In the genomic region with DNA sequence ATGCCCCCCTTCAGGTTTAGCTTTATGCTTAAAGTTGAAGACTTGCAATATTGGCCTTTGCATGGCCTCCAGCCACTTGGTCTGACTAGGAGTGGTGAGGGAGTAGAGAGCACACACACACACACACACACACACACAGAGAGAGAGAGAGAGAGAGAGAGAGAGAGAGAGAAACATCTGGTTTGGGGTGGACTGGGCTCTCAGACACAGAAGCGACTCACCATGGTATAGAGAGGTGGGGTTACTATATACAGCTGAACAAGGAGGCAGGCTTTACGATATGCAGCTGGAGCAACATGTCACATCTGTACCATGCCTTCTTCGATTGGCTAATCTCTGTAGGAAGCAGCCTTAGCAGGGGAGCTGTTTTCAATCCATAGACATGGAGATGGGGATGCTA, we compare ENCODE assay signal across 11 mouse cellular contexts. TPM values are rescaled to one million over a fixed set of nuclear protein-coding genes. Genes with fewer than 3 reads are reported as not detected.
DNase-seq lines count a peak whose midpoint lies in the region; ATAC-seq and TF ChIP-seq lines count a peak whose summit lies in the region.
"Had no signal": no experiment of that assay in that cellular context is flagged by ENCODE, and none has a peak within 500 bp of the region (broad histone marks: within the 10 kb centered on the region; RNA-seq: fewer than 3 reads in every experiment).

No protein-coding gene starts in this region.

- H3K4me1 ChIP-seq in heart, embryonic 12.5 days (replicated peaks): peaks cover 13% of the 10 kb centered on the region
- H3K4me1 ChIP-seq in midbrain, embryonic 11.5 days (ENCODE audit: control insufficient read depth, insufficient read depth, low read length): peaks cover 6% of the 10 kb centered on the region
- H3K4me1 ChIP-seq in midbrain, postnatal 0 days (ENCODE audit: insufficient read depth, low read length): 0 out of 2 replicates have a peak, but pooled peaks cover 3% of the 10 kb centered on the region
- peaks cover 26% of the 10 kb centered on the region for H3K4me1 ChIP-seq in embryonic facial prominence, embryonic 10.5 days

- DNase-seq in heart, adult 8-10 months (ENCODE audit: low spot score): no peak
- peak; percentile 88 for DNase-seq in midbrain, embryonic 11.5 days (ENCODE audit: low spot score, missing footprints)
- DNase-seq in midbrain, postnatal 0 days (ENCODE audit: low spot score): no peak
- DNase-seq in embryonic facial prominence, embryonic 10.5 days (ENCODE audit: low spot score): no peak
- DNase-seq in urinary bladder, postnatal 4 days (ENCODE audit: low spot score in 2 of 2): no peak
- no peak for DNase-seq in spleen, postnatal 36 days (ENCODE audit: low spot score in 2 of 2)

- peaks cover 18% of the 10 kb centered on the region; the same call in 1 of the 2 replicates for H3K27me3 ChIP-seq in heart, embryonic 12.5 days (replicated peaks)
- H3K27me3 ChIP-seq in midbrain, embryonic 11.5 days (ENCODE audit: control insufficient read depth, insufficient read depth, low read length): peaks cover 12% of the 10 kb centered on the region
- peaks cover 9% of the 10 kb centered on the region; the same call in 1 of the 2 replicates for H3K27me3 ChIP-seq in midbrain, postnatal 0 days (ENCODE audit: insufficient read depth, low read length)
- peaks cover 51% of the 10 kb centered on the region for H3K27me3 ChIP-seq in embryonic facial prominence, embryonic 10.5 days (replicated peaks; ENCODE audit: low read depth, poor library complexity, severe bottlenecking)
- H3K27me3 ChIP-seq: Patski had no signal

- no peak overlapping the region for H3K9ac ChIP-seq in heart, embryonic 12.5 days
- H3K9ac ChIP-seq in midbrain, embryonic 11.5 days (ENCODE audit: low read length): no peak overlapping the region
- no peak overlapping the region for H3K9ac ChIP-seq in midbrain, postnatal 0 days (replicated peaks; ENCODE audit: low read length, poor library complexity, severe bottlenecking)
- H3K9ac ChIP-seq: neural tube, embryonic 12.5 days had no signal

- TF ChIP-seq CTCF in midbrain, postnatal 0 days (IDR thresholded peaks at IDR 0.05): no peak

- peak overlapping the region; percentile 95 for H3K4me2 ChIP-seq in heart, embryonic 12.5 days
- H3K4me2 ChIP-seq in midbrain, embryonic 11.5 days: no peak overlapping the region
- H3K4me2 ChIP-seq in midbrain, postnatal 0 days (ENCODE audit: low read depth, low read length, poor library complexity, severe bottlenecking): no peak overlapping the region

- no peak for ATAC-seq in heart, embryonic 12.5 days (ENCODE audit: insufficient number of reproducible peaks, low FRiP score)
- ATAC-seq in midbrain, embryonic 11.5 days (ENCODE audit: low FRiP score): no peak
- ATAC-seq in midbrain, postnatal 0 days (ENCODE audit: low FRiP score): no peak
- 0 out of 2 replicates have a peak, but pooled peaks have one; percentile 8 for ATAC-seq in megakaryocyte progenitor cell, adult 5-6 weeks (replicated peaks; ENCODE audit: poor library complexity)

- H3K36me3 ChIP-seq in heart, embryonic 12.5 days: peaks cover 10% of the 10 kb centered on the region; the same call in 1 of the 2 replicates
- H3K36me3 ChIP-seq in midbrain, embryonic 11.5 days (ENCODE audit: control insufficient read depth, insufficient read depth, low read length): no peaks in the 10 kb centered on the region
- peaks cover 4% of the 10 kb centered on the region for H3K36me3 ChIP-seq in midbrain, postnatal 0 days (ENCODE audit: insufficient read depth, low read length)
- peaks cover 5% of the 10 kb centered on the region; the same call in 1 of the 2 replicates for H3K36me3 ChIP-seq in embryonic facial prominence, embryonic 10.5 days (replicated peaks)
- H3K36me3 ChIP-seq: neural tube, embryonic 12.5 days had no signal

- WGBS in heart, embryonic 12.5 days: 75% methylated on average over 3 of the region's 3 CpGs
- 66% methylated on average over 3 of the region's 3 CpGs for WGBS in midbrain, embryonic 11.5 days
- WGBS in midbrain, postnatal 0 days: 63% methylated on average over 3 of the region's 3 CpGs
- 59% methylated on average over 3 of the region's 3 CpGs for WGBS in embryonic facial prominence, embryonic 10.5 days

- no peak overlapping the region for H3K4me3 ChIP-seq in heart, embryonic 12.5 days
- H3K4me3 ChIP-seq in midbrain, embryonic 11.5 days (ENCODE audit: low read depth, low read length): no peak overlapping the region
- H3K4me3 ChIP-seq in midbrain, postnatal 0 days (ENCODE audit: low read depth, low read length): no peak overlapping the region
- peak overlapping the region; percentile 52; the same call in 1 of the 2 replicates for H3K4me3 ChIP-seq in embryonic facial prominence, embryonic 10.5 days

- no peaks in the 10 kb centered on the region for H3K9me3 ChIP-seq in heart, embryonic 12.5 days (replicated peaks)
- H3K9me3 ChIP-seq in midbrain, embryonic 11.5 days (ENCODE audit: control insufficient read depth, low read length): no peaks in the 10 kb centered on the region
- H3K9me3 ChIP-seq in midbrain, postnatal 0 days (ENCODE audit: low read length): no peaks in the 10 kb centered on the region
- no peaks in the 10 kb centered on the region for H3K9me3 ChIP-seq in embryonic facial prominence, embryonic 10.5 days
- H3K9me3 ChIP-seq: embryonic facial prominence, embryonic 13.5 days; neural tube, embryonic 12.5 days had no signal

- no peak overlapping the region for H3K27ac ChIP-seq in heart, embryonic 12.5 days (ENCODE audit: poor library complexity, severe bottlenecking)
- no peak overlapping the region for H3K27ac ChIP-seq in midbrain, embryonic 11.5 days (ENCODE audit: low read depth, low read length)
- H3K27ac ChIP-seq in midbrain, postnatal 0 days (ENCODE audit: low read depth, low read length): no peak overlapping the region
- no peak overlapping the region for H3K27ac ChIP-seq in embryonic facial prominence, embryonic 10.5 days (replicated peaks)
- H3K27ac ChIP-seq: embryonic facial prominence, embryonic 13.5 days; neural tube, embryonic 12.5 days had no signal

RNA-seq across cellular contexts. Expression of a gene that starts 5.4 kb away (rescaled TPM):
- 3.8 and 3.9 TPM in 2 replicates for polyA plus RNA-seq in heart, embryonic 12.5 days (2016; fragmentation: Nextera tagmentation; extraction: Ambion mirVana)
- total RNA-seq in heart, adult 8-10 months (2022): 10 to 100 TPM; 59.2 to 67.8 (median 64.1) TPM
- polyA plus RNA-seq in midbrain, embryonic 11.5 days (2014; fragmentation: Nextera tagmentation; extraction: Ambion mirVana): 0.74 and 0.91 TPM in 2 replicates
- total RNA-seq in midbrain, postnatal 0 days (2014; rRNA removed): 3.1 and 4.0 TPM in 2 replicates
- polyA plus RNA-seq in midbrain, postnatal 0 days (2015; fragmentation: Nextera tagmentation; extraction: Ambion mirVana): 1.8 and 2.3 TPM in 2 replicates
- 1.4 and 1.8 TPM in 2 replicates for polyA plus RNA-seq in embryonic facial prominence, embryonic 10.5 days (2016; fragmentation: Nextera tagmentation; extraction: Ambion mirVana)
- 7.5 and 8.3 TPM in 2 replicates for total RNA-seq in megakaryocyte progenitor cell, adult 5-6 weeks (2015)
- total RNA-seq in megakaryocyte progenitor cell, adult 5-6 weeks (2017): 9.8 and 11.0 TPM in 2 replicates
